Mouse (Mus musculus) central nervous system, embryonic 18 days (tissue): Measurements from ENCODE around the gene Ifi35. TPM values are rescaled to one million over a fixed set of nuclear protein-coding genes. Genes with fewer than 3 reads are reported as not detected.

Experiments
- polyA plus RNA-seq: library from polyadenylated mRNA; depleted of rRNA; stranded (reverse); fragments of >200 nt; gene quantifications from 2 replicates; pipeline ENCODE4 v1.2.3, GENCODE M21; 2012; rRNA removed

Ifi35 gene
- 6.2 and 7.4 TPM in 2 replicates for polyA plus RNA-seq

DNA sequence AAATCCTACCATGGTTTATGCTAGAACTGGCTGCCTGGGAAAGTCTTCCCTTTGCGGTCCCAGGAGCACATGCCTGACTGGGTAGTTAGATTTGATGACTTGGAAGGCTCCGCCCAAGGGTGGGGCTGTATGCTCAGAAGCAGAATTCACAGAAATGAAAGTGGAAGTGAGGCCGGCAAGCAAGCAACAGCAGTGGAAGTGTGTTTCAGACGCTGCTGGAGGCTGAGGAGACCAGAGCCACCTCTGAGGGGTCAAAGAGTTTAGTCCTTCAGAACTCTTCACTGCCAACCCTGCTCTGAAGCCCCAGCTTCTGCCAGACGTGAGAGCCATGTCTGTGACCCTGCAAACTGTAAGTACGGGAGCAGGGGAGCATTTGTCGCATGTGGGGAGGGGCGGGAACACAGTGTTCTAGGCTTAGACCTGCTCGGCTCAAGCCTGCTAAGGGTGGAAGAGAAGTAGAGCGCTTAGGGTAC lies at the start of gene Ifi35:
Gene Ifi35, plus strand, starts transcription at position 134 of the 473 bp plus-strand sequence.

GRCm38 (mm10) chr11:101417101-101417855 lies 30.9 kb upstream of the Ifi35 start, which contains the start of gene Aarsd1:
Aarsd1 (minus strand) TSS chr11:101417615.

DNA sequence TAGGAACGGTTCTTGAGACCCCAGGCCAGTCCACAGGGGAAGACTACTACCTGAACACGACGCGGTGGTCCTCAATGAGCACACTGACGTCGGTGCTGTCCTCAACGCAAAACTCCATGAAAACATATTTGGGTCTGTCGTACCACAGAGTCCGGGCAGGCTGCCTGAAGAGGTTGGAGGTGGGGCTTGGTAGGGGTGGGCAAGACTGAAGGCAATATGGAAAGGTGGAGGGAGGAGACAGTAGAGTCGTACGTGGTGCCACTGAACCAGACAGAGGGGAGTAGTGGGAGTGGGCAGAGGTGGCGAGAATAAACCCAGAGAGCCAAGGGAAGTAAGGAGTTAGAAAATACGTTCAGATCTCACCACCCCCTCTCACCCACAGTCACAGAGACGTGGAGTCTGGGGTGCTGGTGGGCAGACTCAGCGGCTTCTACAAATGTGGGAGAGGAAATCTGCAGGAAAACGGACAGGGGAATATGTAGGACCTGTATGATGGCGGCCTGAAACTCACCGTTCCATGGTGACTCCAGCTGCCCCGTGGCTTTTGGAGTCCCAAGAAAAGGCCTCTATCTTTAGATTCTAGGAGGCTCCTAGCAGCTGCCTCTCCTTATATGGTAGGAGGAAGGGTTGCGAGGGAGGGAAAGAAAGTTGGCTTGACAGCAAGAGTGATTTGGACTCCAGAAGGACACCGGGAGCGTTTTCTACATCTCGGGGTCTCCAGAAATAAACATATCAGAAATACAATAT lies 23.9 kb upstream of the Ifi35 start, which contains the start of gene Gm27029:
Gene Gm27029, minus strand, starts transcription at position 692 of the 747 bp plus-strand sequence.

GRCm38 (mm10) chr11:101424925-101425813 lies 23.0 kb upstream of the Ifi35 start, which contains the start of the genes Rundc1 and Ptges3l:
Rundc1 (plus strand) TSS chr11:101425085.
Ptges3l (minus strand) TSS chr11:101425333.

DNA sequence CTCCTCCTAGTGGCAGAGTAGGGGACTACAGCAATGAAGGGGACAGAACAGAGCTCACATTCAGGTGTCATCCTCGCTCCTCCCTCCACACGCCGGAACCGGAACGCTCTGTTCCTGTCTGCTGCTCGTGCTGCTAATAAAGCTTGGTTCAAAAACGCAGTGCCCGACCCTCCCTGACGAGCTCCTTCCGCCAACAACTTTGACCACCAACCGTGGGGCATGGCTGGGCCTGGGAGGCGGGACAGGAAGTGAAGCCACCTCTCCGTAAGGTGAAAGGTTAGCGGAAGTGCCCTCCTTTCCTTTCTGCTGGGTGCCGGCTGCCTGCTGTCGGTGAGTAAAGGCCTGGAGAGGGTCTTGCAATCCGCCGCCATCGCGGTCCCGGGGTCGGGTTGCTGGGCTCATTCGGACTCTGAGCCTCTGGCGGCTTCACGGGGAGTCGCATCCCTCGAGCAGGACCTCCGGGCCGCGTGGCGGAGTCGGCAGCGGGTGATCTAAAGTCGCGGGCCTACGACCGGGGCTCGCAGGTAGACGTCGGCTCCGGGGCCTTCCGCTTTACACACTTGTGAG lies 6.0 kb upstream of the Ifi35 start, which contains the start of gene Rpl27:
Gene Rpl27, plus strand, starts transcription at position 172 of the 567 bp plus-strand sequence.

DNA sequence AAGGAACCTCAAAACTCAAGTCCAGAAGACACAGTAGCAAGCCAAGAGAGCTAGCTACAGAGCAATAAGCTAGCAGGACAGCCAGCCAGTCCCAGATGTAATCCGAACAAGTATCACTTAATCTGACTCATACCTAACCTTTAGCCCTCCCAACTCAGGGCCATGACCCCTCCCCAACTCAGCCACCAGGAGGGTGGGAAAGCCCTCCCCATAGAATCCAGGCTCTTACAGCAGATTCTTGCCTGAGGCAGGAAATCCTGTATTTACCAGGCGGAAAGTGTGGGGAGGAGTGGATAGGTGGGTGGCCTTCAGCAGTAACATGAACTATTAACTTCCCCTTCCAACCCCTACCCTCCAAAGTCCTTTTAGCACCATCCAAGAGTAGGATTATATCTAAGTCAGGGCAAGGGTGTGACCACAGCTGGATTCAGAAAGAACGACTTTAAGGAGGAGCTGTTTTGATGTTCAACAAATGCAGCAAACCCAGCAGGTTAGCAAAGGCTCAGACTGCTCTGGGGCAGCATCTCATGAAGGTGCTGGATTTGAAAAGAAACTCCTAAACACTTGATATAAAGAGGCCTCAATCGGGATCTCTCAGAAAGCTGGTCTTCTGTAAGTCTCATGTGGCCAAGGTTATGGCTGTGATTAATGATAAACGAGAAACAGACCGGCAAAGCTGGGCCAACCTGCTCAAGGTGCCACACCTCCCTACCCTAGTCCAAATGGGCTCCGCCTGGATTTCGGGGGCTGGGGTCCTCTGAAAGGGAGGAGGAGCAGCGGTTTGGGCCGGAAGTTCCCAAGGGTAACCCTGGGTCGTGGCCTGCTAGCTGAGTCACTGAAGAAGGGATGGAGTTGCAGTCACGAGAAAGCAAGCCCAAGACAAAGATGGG lies 16.2 kb downstream of the Ifi35 start, which contains the start of gene Rnd2:
Gene Rnd2, plus strand, starts transcription at position 789 of the 890 bp plus-strand sequence.

GRCm38 (mm10) chr11:101465869-101466551 lies 17.8 kb downstream of the Ifi35 start, which contains the start of gene Vat1:
Vat1 (minus strand) TSS chr11:101466230.

Other genes with a start within 250 kb of the Ifi35 start
- 37.9 and 39.6 TPM in 2 replicates for gene Ezh1, start 221.9 kb upstream of the Ifi35 start, polyA plus RNA-seq
- gene Ramp2, start 202.4 kb upstream of the Ifi35 start, polyA plus RNA-seq, result 79.4 and 81.7 TPM in 2 replicates
- 56.9 and 58.5 TPM in 2 replicates for gene Vps25, start 194.7 kb upstream of the Ifi35 start, polyA plus RNA-seq
- gene Wnk4, start 187.8 kb upstream of the Ifi35 start, polyA plus RNA-seq, result 4.4 and 5.4 TPM in 2 replicates
- 0.66 and 0.69 TPM in 2 replicates for gene Cntd1, start 169.4 kb upstream of the Ifi35 start, polyA plus RNA-seq
- 165 and 213 TPM in 2 replicates for gene Coa3, start 169.3 kb upstream of the Ifi35 start, polyA plus RNA-seq
- gene Becn1, start 146.1 kb upstream of the Ifi35 start, polyA plus RNA-seq, result 115 and 124 TPM in 2 replicates
- 103 and 105 TPM in 2 replicates for gene Psme3, start 132.2 kb upstream of the Ifi35 start, polyA plus RNA-seq
- 7.0 and 7.4 TPM in 2 replicates for gene Aoc2, start 123.3 kb upstream of the Ifi35 start, polyA plus RNA-seq
- 0.52 and 0.82 TPM in 2 replicates for gene Aoc3, start 117.8 kb upstream of the Ifi35 start, polyA plus RNA-seq
- 0.03 and 0.05 TPM in 2 replicates for gene G6pc, start 80.8 kb upstream of the Ifi35 start, polyA plus RNA-seq
- gene Aarsd1, start 30.8 kb upstream of the Ifi35 start, polyA plus RNA-seq, result 49.2 and 49.6 TPM in 2 replicates
- gene Gm27029, start 23.6 kb upstream of the Ifi35 start, polyA plus RNA-seq, result 4.1 and 4.2 TPM in 2 replicates
- gene Rundc1, start 23.3 kb upstream of the Ifi35 start, polyA plus RNA-seq, result 29.8 and 30.1 TPM in 2 replicates
- gene Ptges3l, start 23.1 kb upstream of the Ifi35 start, polyA plus RNA-seq, result 2.3 and 5.0 TPM in 2 replicates
- gene Rpl27, start 6.1 kb upstream of the Ifi35 start, polyA plus RNA-seq, result 841 and 842 TPM in 2 replicates
- gene Rnd2, start 16.6 kb downstream of the Ifi35 start, polyA plus RNA-seq, result 118 and 125 TPM in 2 replicates
- gene Vat1, start 17.8 kb downstream of the Ifi35 start, polyA plus RNA-seq, result 162 and 171 TPM in 2 replicates
- 2.2 and 2.7 TPM in 2 replicates for gene Brca1, start 103.5 kb downstream of the Ifi35 start, polyA plus RNA-seq
- gene Nbr1, start 103.7 kb downstream of the Ifi35 start, polyA plus RNA-seq, result 100 and 103 TPM in 2 replicates
- gene Tmem106a, start 133.8 kb downstream of the Ifi35 start, polyA plus RNA-seq, result 3.3 and 3.5 TPM in 2 replicates
- gene Gm11634, start 150.8 kb downstream of the Ifi35 start, polyA plus RNA-seq, result not detected in 2 replicates
- 8.6 and 12.8 TPM in 2 replicates for gene Rdm1, start 178.8 kb downstream of the Ifi35 start, polyA plus RNA-seq
- 27.0 and 36.2 TPM in 2 replicates for gene Arl4d, start 217.1 kb downstream of the Ifi35 start, polyA plus RNA-seq